Mouse (Mus musculus): ENCODE data around the gene Pde4d. TPM values are rescaled to one million over a fixed set of nuclear protein-coding genes. Genes with fewer than 3 reads are reported as not detected.

The Pde4d gene
- polyA plus RNA-seq, 1 experiment from 2014 or later = 16.7 TPM

DNA sequence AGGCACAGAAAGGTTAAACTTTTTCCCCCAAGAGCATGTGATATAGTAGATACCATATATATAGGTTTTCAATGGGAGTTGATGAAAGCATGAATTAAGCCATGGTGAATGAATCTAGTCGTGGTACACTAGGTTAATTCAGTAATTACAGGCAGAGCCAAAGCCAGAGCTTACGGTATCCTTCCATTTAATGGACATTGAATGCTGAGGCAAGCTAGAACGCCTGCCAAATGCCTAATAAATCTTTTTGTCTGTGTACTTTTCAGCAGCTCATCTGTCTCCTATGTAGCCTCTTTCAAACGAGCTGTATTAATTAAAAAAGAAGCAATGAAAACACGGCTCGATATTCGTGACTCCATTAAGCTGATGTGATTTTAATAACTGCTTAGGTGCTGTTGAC is 862.8 kb downstream of the Pde4d start:
- Histone ChIP-seq H3K36me3 (no peaks in the 10 kb centered on the region), H3K9ac (no peak overlapping the region), H3K9me3 (replicated peaks) (no peaks in the 10 kb centered on the region), H3K27me3 (no peaks in the 10 kb centered on the region), H3K4me3 (replicated peaks) (no peak overlapping the region), H3K27ac (no peak overlapping the region), H3K4me1 (no peaks in the 10 kb centered on the region), H3K4me2 (no peak overlapping the region)
- ATAC-seq (replicated peaks; ENCODE audit: low FRiP score) = no peak
- 53% methylated on average over 7 of the region's 7 CpGs for WGBS

DNA sequence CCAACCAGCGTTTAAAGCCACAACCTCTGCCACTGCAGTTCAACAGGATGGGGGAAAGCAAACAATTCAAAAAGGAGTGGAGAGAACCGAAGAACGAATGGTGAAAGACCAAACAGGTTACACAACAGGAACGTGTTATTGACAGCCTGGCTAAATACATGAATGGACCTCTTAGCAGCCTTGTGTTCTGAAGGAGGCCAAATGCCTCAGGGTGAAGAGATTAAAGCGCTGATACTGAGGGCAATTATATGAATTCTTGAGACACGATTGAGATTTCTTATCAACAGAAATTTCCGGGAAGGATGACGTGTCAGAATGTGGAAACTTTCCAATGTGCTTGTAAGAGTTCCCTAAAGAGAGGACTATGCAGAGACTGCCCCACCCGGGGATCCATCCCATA is 865.9 kb downstream of the Pde4d start:
- Histone ChIP-seq H3K27me3 (no peaks in the 10 kb centered on the region), H3K4me1 (peaks cover 5% of the 10 kb centered on the region; the same call in 1 of the 2 replicates), H3K36me3 (no peaks in the 10 kb centered on the region), H3K9me3 (replicated peaks) (no peaks in the 10 kb centered on the region), H3K27ac (no peak overlapping the region), H3K9ac (no peak overlapping the region), H3K4me2 (no peak overlapping the region), H3K4me3 (replicated peaks) (no peak overlapping the region)
- ATAC-seq (replicated peaks; ENCODE audit: low FRiP score) = no peak
- WGBS = 70% methylated on average over 9 of the region's 9 CpGs

DNA sequence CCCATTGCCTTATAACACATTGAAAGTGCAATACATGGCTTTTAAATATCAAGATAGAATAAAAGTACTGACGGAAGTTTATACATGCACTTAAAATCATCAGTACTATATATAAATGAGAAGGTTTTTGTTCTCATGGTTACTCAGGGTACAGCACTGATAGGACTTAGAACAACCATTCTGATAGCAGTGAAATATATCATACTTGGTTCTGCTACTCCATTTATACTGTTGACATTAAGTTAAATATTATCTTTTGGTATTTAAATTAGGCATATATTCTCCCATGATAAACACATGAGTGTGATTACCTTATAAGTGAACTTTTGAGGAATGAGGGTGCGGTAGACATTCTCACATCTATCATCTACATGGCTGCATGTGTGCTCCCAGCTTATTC is 867.9 kb downstream of the Pde4d start:
- no peak for ATAC-seq (replicated peaks; ENCODE audit: low FRiP score)
- no peaks in the 10 kb centered on the region for H3K9me3 ChIP-seq (replicated peaks)
- no peaks in the 10 kb centered on the region for H3K27me3 ChIP-seq
- no peak overlapping the region for H3K4me3 ChIP-seq (replicated peaks)
- H3K4me2 ChIP-seq = no peak overlapping the region
- peaks cover 5% of the 10 kb centered on the region; the same call in 1 of the 2 replicates for H3K4me1 ChIP-seq
- WGBS = 93% methylated on average over 2 of the region's 2 CpGs
- H3K9ac ChIP-seq = no peak overlapping the region
- no peaks in the 10 kb centered on the region for H3K36me3 ChIP-seq
- no peak overlapping the region for H3K27ac ChIP-seq

DNA sequence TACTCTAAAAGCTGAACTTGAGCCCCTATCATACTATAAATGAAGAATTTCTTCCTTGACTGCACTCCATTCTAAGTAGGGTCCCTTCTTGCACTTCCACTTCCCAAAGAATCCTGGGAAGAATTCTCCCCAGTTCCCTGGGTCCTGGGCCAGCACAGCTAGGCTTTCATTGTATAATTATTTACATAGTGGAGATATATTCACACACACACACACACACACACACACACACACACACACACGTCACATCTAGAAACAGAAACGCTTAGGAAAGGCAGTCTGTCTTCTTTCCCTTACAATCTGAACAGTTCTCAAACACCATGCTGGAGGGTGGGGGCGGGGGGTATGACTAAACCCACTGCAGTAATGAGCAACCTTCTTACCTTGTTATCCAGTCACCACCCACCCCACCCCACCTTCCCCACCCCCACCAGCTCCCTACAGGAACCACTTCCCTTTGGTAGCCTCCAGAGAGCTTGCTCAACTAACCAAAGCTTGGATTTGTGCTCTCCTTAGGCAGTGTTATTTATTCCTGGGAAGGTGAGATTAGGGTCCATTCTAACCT is 868.8 kb downstream of the Pde4d start:
- 79% methylated on average over 3 of the region's 3 CpGs for WGBS
- Histone ChIP-seq H3K4me1 (peaks cover 5% of the 10 kb centered on the region; the same call in 1 of the 2 replicates), H3K27ac (no peak overlapping the region), H3K9me3 (replicated peaks) (no peaks in the 10 kb centered on the region), H3K9ac (no peak overlapping the region), H3K36me3 (no peaks in the 10 kb centered on the region), H3K27me3 (no peaks in the 10 kb centered on the region), H3K4me2 (no peak overlapping the region), H3K4me3 (replicated peaks) (no peak overlapping the region)
- no peak for ATAC-seq (replicated peaks; ENCODE audit: low FRiP score)

DNA sequence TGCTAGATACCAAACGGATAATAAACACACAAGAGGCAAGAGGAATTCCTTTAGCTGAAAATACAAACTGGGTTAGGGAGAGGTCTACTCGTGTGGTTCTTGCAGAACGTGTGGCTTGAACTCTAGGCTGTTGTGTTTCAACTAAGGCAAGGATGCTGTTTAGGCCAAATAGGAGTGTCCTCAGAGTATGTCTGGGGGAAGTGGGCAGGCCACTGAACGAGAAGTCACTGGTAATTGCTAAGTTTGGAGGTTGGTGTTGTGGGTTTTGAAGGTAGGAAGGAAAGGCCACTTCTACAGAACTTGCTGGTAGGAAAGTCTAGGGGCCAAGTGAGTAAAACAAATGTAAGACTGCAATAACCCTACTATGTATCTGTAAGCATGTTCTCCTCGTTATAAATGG is 876.3 kb downstream of the Pde4d start:
- Histone ChIP-seq H3K27me3 (no peaks in the 10 kb centered on the region), H3K4me2 (no peak overlapping the region), H3K4me1 (no peaks in the 10 kb centered on the region), H3K9me3 (replicated peaks) (no peaks in the 10 kb centered on the region), H3K4me3 (replicated peaks) (no peak overlapping the region), H3K9ac (no peak overlapping the region), H3K27ac (no peak overlapping the region), H3K36me3 (no peaks in the 10 kb centered on the region)
- no peak for ATAC-seq (replicated peaks; ENCODE audit: low FRiP score)
- 86% methylated on average over 5 of the region's 5 CpGs for WGBS

DNA sequence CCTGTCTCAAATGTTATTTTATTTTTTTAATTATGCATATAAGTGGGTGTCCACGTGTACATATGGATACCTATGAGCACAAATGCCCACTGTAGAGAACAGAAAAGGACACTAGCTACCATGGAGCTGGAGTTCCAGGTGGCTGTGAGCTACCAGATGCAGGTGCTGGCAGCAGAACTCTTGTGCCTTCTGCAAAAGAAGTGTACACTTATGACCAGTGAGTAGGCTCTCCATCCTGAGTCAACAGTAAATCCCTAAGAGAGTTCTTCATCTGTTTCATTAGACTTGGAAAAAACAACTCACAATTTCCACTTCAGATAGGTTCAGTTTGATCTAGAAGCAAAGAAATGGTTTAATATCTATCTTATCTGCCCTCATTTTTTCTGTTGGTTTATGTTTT is 881.8 kb downstream of the Pde4d start:
- no peaks in the 10 kb centered on the region for H3K27me3 ChIP-seq
- no peaks in the 10 kb centered on the region for H3K9me3 ChIP-seq (replicated peaks)
- no peak overlapping the region for H3K27ac ChIP-seq
- no peaks in the 10 kb centered on the region for H3K4me1 ChIP-seq
- no peaks in the 10 kb centered on the region for H3K36me3 ChIP-seq
- no peak for ATAC-seq (replicated peaks; ENCODE audit: low FRiP score)
- no peak overlapping the region for H3K4me3 ChIP-seq (replicated peaks)
- WGBS = 65% methylated on average over 1 of the region's 1 CpGs
- no peak overlapping the region for H3K9ac ChIP-seq
- no peak overlapping the region for H3K4me2 ChIP-seq

DNA sequence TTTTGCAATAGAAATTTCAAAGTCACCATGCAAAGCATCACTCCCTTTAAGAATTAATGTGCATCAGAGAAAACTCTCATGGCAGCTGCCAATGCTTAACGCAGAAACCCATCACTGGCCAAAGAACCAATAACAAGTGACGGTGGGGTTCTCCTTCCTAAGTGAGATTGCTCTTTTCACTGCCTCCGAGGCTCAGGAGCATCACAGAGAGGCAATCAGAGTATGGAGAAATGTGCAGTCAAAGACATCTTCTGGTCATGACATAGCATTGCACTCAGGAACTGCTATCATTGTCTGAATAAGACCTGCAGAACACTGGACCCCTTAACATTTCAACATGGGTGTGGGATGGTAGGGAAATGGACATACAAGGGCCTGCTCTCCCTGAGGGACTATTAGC is 892.2 kb downstream of the Pde4d start:
- H3K36me3 ChIP-seq = no peaks in the 10 kb centered on the region
- H3K9ac ChIP-seq = no peak overlapping the region
- no peak for ATAC-seq (replicated peaks; ENCODE audit: low FRiP score)
- H3K4me3 ChIP-seq (replicated peaks) = no peak overlapping the region
- H3K27me3 ChIP-seq = no peaks in the 10 kb centered on the region
- H3K4me1 ChIP-seq = peaks cover 3% of the 10 kb centered on the region; the same call in 1 of the 2 replicates
- no peak overlapping the region for H3K4me2 ChIP-seq
- 46% methylated on average over 3 of the region's 3 CpGs for WGBS
- H3K27ac ChIP-seq = no peak overlapping the region
- H3K9me3 ChIP-seq (replicated peaks) = no peaks in the 10 kb centered on the region

DNA sequence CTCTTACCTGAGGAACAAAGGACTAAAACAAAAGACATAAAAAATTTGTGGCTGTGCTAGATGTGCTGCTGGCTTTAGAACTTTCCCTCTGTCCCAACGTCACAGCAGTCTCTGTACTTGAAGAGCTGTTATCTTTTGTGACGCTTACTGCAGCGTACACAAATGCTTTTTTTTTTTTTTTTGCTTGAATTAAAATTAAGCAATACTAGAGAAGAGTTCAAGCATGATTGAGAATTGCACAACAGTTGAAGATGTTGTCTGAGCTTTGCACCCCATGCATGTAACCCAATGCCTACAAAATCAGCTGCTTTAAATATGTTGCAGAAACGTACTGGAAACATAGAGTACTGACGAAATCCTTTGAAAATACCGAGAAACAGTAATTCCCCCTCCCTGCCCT is 892.7 kb downstream of the Pde4d start:
- Histone ChIP-seq H3K4me2 (no peak overlapping the region), H3K9me3 (replicated peaks) (no peaks in the 10 kb centered on the region), H3K27ac (no peak overlapping the region), H3K9ac (no peak overlapping the region), H3K27me3 (no peaks in the 10 kb centered on the region), H3K4me3 (replicated peaks) (no peak overlapping the region), H3K4me1 (peaks cover 3% of the 10 kb centered on the region; the same call in 1 of the 2 replicates), H3K36me3 (no peaks in the 10 kb centered on the region)
- 41% methylated on average over 6 of the region's 6 CpGs for WGBS
- no peak for ATAC-seq (replicated peaks; ENCODE audit: low FRiP score)

DNA sequence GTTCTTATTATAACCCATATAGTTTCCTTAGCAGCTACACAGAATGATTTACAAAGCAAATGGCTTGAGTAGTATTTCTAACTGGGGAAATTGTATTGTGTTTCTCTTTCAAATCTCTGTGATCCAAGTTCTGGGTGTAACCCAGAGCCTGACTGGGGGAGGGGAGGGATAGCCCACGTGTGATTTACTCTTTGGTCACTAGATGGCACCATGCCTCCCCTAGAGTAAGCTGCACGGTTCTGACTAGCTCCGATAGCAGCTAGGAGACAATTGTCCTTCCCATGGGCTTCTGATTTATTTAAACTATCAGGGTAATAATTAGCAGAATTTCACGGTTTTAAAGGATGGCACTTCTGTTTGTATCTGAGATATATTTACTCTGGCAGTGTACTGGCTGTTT is 893.8 kb downstream of the Pde4d start:
- WGBS = 4% methylated on average over 4 of the region's 4 CpGs
- H3K4me2 ChIP-seq = no peak overlapping the region
- H3K9ac ChIP-seq = no peak overlapping the region

DNA sequence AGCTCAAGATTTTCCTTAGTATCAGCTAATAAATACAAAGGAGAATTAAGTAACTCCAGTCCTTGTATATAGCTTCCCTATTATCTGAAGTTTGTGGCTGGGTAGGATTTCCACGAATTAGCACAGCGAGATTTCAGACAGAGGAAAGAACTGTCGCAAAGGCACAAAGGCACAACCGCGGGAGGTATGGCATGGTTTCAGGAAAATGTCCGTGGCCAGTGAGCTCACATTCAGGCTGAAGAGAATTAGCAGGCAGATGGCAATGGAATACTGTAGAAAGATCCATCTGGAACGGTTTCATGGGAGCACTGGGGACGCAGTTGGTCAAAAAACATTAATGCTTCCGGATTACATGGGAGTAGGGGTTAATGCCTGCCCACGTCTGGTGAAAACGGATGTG is 898.0 kb downstream of the Pde4d start:
- Histone ChIP-seq H3K4me3 (replicated peaks) (no peak overlapping the region), H3K27me3 (no peaks in the 10 kb centered on the region), H3K27ac (no peak overlapping the region), H3K36me3 (no peaks in the 10 kb centered on the region), H3K9me3 (replicated peaks) (no peaks in the 10 kb centered on the region), H3K4me1 (peaks cover 3% of the 10 kb centered on the region; the same call in 1 of the 2 replicates), H3K4me2 (no peak overlapping the region), H3K9ac (no peak overlapping the region)
- WGBS = 73% methylated on average over 11 of the region's 11 CpGs
- no peak for ATAC-seq (replicated peaks; ENCODE audit: low FRiP score)

More for the DNA sequence above, 893.8 kb downstream of the Pde4d start:
- Histone ChIP-seq H3K27ac (no peak overlapping the region), H3K4me3 (replicated peaks) (no peak overlapping the region), H3K27me3 (no peaks in the 10 kb centered on the region), H3K4me1 (peaks cover 3% of the 10 kb centered on the region; the same call in 1 of the 2 replicates), H3K36me3 (no peaks in the 10 kb centered on the region), H3K9me3 (replicated peaks) (no peaks in the 10 kb centered on the region)
- ATAC-seq (replicated peaks; ENCODE audit: low FRiP score) = peak; percentile 91; the same call in 1 of the 2 replicates

DNA sequence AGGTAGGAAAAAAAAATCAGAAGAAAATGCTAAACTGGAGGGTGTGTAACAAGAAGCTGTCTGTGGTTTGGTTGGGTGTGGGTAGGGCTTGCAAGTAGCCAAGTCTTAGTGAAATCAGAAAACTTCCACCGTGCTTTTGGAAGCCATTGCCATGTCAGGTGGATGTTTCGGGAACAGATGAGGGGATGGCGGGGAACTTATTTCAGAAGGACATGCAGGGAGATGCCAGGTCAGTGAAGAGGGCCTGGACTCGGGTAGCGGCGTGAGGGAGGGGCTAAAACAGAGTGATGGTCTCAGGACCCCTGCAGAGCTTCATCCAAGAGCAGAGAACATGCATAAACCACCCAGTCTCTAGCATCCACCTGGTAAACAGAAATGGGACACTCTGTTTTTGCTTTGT is 898.6 kb downstream of the Pde4d start:
- peaks cover 3% of the 10 kb centered on the region; the same call in 1 of the 2 replicates for H3K4me1 ChIP-seq
- no peak overlapping the region for H3K27ac ChIP-seq
- no peak overlapping the region for H3K4me2 ChIP-seq
- no peaks in the 10 kb centered on the region for H3K36me3 ChIP-seq
- no peaks in the 10 kb centered on the region for H3K9me3 ChIP-seq (replicated peaks)
- no peak for ATAC-seq (replicated peaks; ENCODE audit: low FRiP score)
- no peaks in the 10 kb centered on the region for H3K27me3 ChIP-seq
- H3K4me3 ChIP-seq (replicated peaks) = no peak overlapping the region
- WGBS = 85% methylated on average over 6 of the region's 6 CpGs
- H3K9ac ChIP-seq = no peak overlapping the region

DNA sequence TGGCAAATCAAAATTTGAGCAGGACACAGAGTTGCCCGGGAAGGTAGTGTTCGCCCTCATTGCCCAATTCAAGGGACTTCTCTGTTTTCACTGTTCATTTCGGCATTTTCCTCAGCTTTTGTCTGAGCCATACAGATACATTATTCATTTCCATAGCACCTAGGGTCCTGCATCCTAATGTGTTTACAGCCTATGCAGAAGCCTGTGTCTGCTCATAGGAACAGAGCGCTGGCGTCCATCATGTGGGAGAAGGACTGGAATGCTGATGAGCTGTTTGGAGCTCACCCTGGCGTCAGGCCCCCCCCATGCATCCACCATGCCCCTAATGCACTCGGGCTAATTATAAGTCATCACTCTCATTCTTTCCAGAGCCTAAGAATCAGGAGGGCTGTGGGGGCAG is 900.4 kb downstream of the Pde4d start:
- Histone ChIP-seq H3K9ac (no peak overlapping the region), H3K4me2 (no peak overlapping the region), H3K36me3 (no peaks in the 10 kb centered on the region), H3K4me3 (replicated peaks) (no peak overlapping the region), H3K9me3 (replicated peaks) (no peaks in the 10 kb centered on the region), H3K27ac (no peak overlapping the region), H3K27me3 (no peaks in the 10 kb centered on the region), H3K4me1 (no peaks in the 10 kb centered on the region)
- 88% methylated on average over 7 of the region's 7 CpGs for WGBS
- no peak for ATAC-seq (replicated peaks; ENCODE audit: low FRiP score)

DNA sequence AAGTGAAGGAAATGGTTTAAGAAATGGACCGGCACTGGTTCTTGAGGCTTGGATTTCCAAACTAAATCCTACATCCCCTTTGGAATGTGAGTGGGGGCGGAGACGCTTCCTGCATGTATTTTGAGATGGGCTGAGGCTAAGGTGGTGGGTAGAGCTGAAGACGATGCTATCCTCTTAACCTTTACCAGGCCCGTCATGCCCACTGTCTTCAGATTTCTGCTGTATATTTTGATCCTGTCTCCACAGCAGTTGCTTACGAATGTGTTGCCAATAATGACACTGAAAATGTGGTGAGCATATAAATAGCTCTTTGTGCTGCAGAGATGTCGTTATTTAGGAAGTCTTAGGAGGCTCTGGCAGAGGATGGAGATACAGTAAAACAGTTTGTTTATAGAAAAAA is 904.3 kb downstream of the Pde4d start:
- 73% methylated on average over 7 of the region's 7 CpGs for WGBS
- Histone ChIP-seq H3K27me3 (no peaks in the 10 kb centered on the region), H3K36me3 (no peaks in the 10 kb centered on the region), H3K4me3 (replicated peaks) (no peak overlapping the region), H3K9ac (no peak overlapping the region), H3K4me2 (no peak overlapping the region), H3K27ac (no peak overlapping the region), H3K4me1 (no peaks in the 10 kb centered on the region), H3K9me3 (replicated peaks) (no peaks in the 10 kb centered on the region)
- no peak for ATAC-seq (replicated peaks; ENCODE audit: low FRiP score)
